Mouse (Mus musculus): ENCODE results near the gene S1pr2. TPM values are rescaled to one million over a fixed set of nuclear protein-coding genes. Genes with fewer than 3 reads are reported as not detected.

The S1pr2 gene
- total and polyA plus RNA-seq, 3 experiments: 6.4 to 27.4 TPM; not detected in 1

DNA sequence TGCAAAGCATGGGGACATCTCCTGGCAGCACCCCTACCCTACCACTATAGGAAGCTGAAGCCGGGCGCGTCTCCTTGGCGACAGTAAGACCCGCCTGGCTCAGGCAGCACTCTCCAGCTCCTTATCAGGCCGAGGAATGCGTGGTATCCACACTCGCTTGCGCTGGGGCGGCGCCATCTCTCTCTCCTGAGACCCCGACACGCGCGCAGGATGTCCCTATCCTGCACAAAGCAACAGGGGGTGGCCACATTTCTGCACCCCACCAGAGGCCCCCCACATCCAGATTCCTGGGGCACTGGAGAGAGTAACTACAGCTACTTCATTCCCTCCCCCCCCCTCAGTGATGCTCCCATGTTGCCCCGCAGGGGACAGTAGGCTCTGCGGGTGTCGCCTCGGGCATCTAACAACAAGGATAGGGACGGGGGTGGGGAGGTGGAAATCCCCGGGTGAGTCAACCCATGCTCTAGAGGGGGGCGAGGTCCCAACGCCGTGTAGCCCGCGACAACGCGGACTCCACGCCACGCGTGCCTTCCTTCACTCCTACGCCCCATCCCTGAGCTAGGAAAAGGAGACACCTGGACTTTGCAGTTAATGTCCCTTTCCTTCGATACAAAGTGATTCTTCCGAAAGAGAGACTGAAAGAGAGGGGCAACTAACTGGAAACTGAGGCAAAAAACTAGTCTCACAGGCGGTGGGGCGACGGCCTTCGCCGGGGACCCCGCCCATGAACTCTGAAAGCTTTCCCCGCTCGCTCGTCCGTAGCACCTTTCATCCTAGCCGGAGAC, 958 bp downstream of the S1pr2 start:
- DNase-seq (ENCODE audit: low read depth, low spot score): peak; percentile 95
- peak overlapping the region; percentile 15; the same call in 1 of the 2 replicates for H3K27ac ChIP-seq (ENCODE audit: control insufficient read depth, low read depth, low read length)
- peaks cover 8 to 36% of the 10 kb centered on the region in 2 experiments for H3K4me1 ChIP-seq (ENCODE audit: control insufficient read depth in 1 of 2, insufficient read depth in 2 of 2, low read length in 2 of 2)
- H3K27me3 ChIP-seq (ENCODE audit: control insufficient read depth in 1 of 2, insufficient read depth in 2 of 2, low read length in 2 of 2): no peaks in the 10 kb centered on the region
- H3K4me3 ChIP-seq (ENCODE audit: control insufficient read depth in 1 of 2, insufficient read depth in 1 of 2, low read depth in 2 of 2, low read length in 2 of 2): peak overlapping the region; percentile 64 to 73
- H3K9me3 ChIP-seq (replicated peaks; ENCODE audit: insufficient read depth, low read length): no peaks in the 10 kb centered on the region
- peaks cover 0 to 11% of the 10 kb centered on the region in 2 experiments; a peak in 2 of 4 replicates for H3K36me3 ChIP-seq (ENCODE audit: control insufficient read depth in 1 of 2, insufficient read depth in 2 of 2, low read length in 2 of 2)
- H3K79me2 ChIP-seq (ENCODE audit: control insufficient read depth, insufficient read depth, low read length, poor library complexity): no peaks in the 10 kb centered on the region; the same call in 1 of the 2 replicates
- H3K9ac ChIP-seq (ENCODE audit: control insufficient read depth, low read depth, low read length, poor library complexity, severe bottlenecking): peak overlapping the region; percentile 74
- peak in 1 of 2 experiments; percentile 44; a peak in 1 of 4 replicates for TF ChIP-seq POLR2A (IDR thresholded peaks at IDR 0.05; ENCODE audit: control insufficient read depth in 1 of 2, insufficient read depth in 1 of 2, low read depth in 1 of 2, low read length in 2 of 2, poor library complexity in 1 of 2)
- TF ChIP-seq ETS1 (IDR thresholded peaks at IDR 0.05; ENCODE audit: low read depth, low read length): peak; percentile 53; the same call in 1 of the 2 replicates
- TF ChIP-seq MEF2A (IDR thresholded peaks at IDR 0.05; ENCODE audit: extremely low read depth, insufficient replicate concordance, low read depth, low read length, poor library complexity, severe bottlenecking): no peak
- no peak for TF ChIP-seq ZMIZ1 (IDR thresholded peaks at IDR 0.05; ENCODE audit: low read depth, low read length)
- TF ChIP-seq HCFC1 (IDR thresholded peaks at IDR 0.05; ENCODE audit: low read depth, low read length): peak; percentile 64
- TF ChIP-seq SIN3A (IDR thresholded peaks at IDR 0.05; ENCODE audit: low read length): peak; percentile 70
- no peak for TF ChIP-seq KAT2A (conservative IDR thresholded peaks at IDR 0.05; ENCODE audit: low read depth, low read length)
- no peak for TF ChIP-seq MYB (IDR thresholded peaks at IDR 0.05; ENCODE audit: low read depth, low read length)
- TF ChIP-seq BHLHE40 (IDR thresholded peaks at IDR 0.05; ENCODE audit: borderline replicate concordance, low read depth, low read length): no peak
- peak; percentile 86 for TF ChIP-seq MXI1 (IDR thresholded peaks at IDR 0.05; ENCODE audit: low read depth, low read length)
- TF ChIP-seq POLR2AphosphoS5 (IDR thresholded peaks at IDR 0.05; ENCODE audit: borderline replicate concordance, low read depth, low read length): no peak
- TF ChIP-seq RCOR1 (IDR thresholded peaks at IDR 0.05; ENCODE audit: low read depth, low read length): peak; percentile 4; the same call in 1 of the 2 replicates
- no peak for TF ChIP-seq POLR2AphosphoS2 (IDR thresholded peaks at IDR 0.05; ENCODE audit: low read length)
- no peak; the same call in 1 of the 2 replicates for TF ChIP-seq TAL1 (IDR thresholded peaks at IDR 0.05; ENCODE audit: low read length)
- TF ChIP-seq RAD21 (IDR thresholded peaks at IDR 0.05; ENCODE audit: low read depth, low read length): no peak
- 0 out of 2 replicates have a peak, but pooled peaks have one; percentile 42 for TF ChIP-seq MAZ (IDR thresholded peaks at IDR 0.05; ENCODE audit: low read depth, low read length)
- no peak for TF ChIP-seq ZC3H11A (IDR thresholded peaks at IDR 0.05; ENCODE audit: low read depth, low read length)
- TF ChIP-seq CHD1 (IDR thresholded peaks at IDR 0.05; ENCODE audit: low read depth, low read length): peak; percentile 73; the same call in 1 of the 2 replicates
- TF ChIP-seq MAFK (IDR thresholded peaks at IDR 0.05; ENCODE audit: borderline replicate concordance, low read depth, low read length): no peak
- TF ChIP-seq ZNF384 (IDR thresholded peaks at IDR 0.05; ENCODE audit: low read depth, low read length): no peak
- TF ChIP-seq USF2 (IDR thresholded peaks at IDR 0.05; ENCODE audit: borderline replicate concordance in 1 of 2, insufficient read depth in 1 of 2, low read depth in 1 of 2, low read length in 2 of 2): no peak
- TF ChIP-seq GABPA (IDR thresholded peaks at IDR 0.05; ENCODE audit: low read depth, low read length): no peak
- no peak; a peak in 2 of 4 replicates for TF ChIP-seq EP300 (IDR thresholded peaks at IDR 0.05; ENCODE audit: low read depth in 1 of 2, low read length in 2 of 2)
- peak; percentile 52; the same call in 1 of the 2 replicates for TF ChIP-seq ELF1 (IDR thresholded peaks at IDR 0.05; ENCODE audit: low read depth, low read length)
- peak; percentile 27; the same call in 1 of the 2 replicates for TF ChIP-seq TBP (IDR thresholded peaks at IDR 0.05; ENCODE audit: low read depth, low read length)
- no peak for TF ChIP-seq ZKSCAN1 (IDR thresholded peaks at IDR 0.05; ENCODE audit: low read depth, low read length)
- TF ChIP-seq CHD2 (IDR thresholded peaks at IDR 0.05; ENCODE audit: low read length): no peak; the same call in 1 of the 2 replicates
- peak; percentile 92; the same call in 1 of the 2 replicates for TF ChIP-seq UBTF (IDR thresholded peaks at IDR 0.05; ENCODE audit: borderline replicate concordance, insufficient read depth, low read depth, low read length)
- TF ChIP-seq NELFE (IDR thresholded peaks at IDR 0.05; ENCODE audit: low read depth, low read length): 0 out of 2 replicates have a peak, but pooled peaks have one; percentile 30
- TF ChIP-seq NRF1 (IDR thresholded peaks at IDR 0.05; ENCODE audit: insufficient read depth, low read depth, low read length, poor library complexity, severe bottlenecking): peak; percentile 51
- TF ChIP-seq TCF12 (IDR thresholded peaks at IDR 0.05; ENCODE audit: low read depth, low read length): 0 out of 2 replicates have a peak, but pooled peaks have one; percentile 42
- peak; percentile 83 for TF ChIP-seq GATA1 (IDR thresholded peaks at IDR 0.05; ENCODE audit: low read depth, low read length)
- TF ChIP-seq USF1 (IDR thresholded peaks at IDR 0.05; ENCODE audit: low read depth, low read length): no peak
- peak; percentile 68; the same call in 1 of the 2 replicates for TF ChIP-seq MYC (IDR thresholded peaks at IDR 0.05; ENCODE audit: low read depth, low read length)

All from MEL (cell line).